Mouse (Mus musculus) erythroblast, embryonic 14.5 days (primary cell): ENCODE measurements at regions not wholly inside any gene's neighbourhood (a gene's known extent, or its start where the extent isn't known, plus 50 kb on each side); places are given as distances from the start of the nearest gene placed in this dataset.

ENCODE experiments used
- GATA1 ChIP-seq: IDR thresholded peaks from 2 replicates; pipeline ENCODE4 v1.6.1; 2012; ENCODE audit warnings: low read length, inconsistent platforms, mixed read lengths
- TAL1 ChIP-seq: IDR thresholded peaks from 3 replicates; pipeline ENCODE4 v1.6.1; 2012; ENCODE audit warnings: low read length, inconsistent platforms, mixed read lengths

GRCm38 (mm10) chr16:29746245-29746644 is 167.1 kb downstream of the Opa1 start:
- TF ChIP-seq GATA1 (no peak), TAL1 (no peak)
